Mouse (Mus musculus): ENCODE measurements around the gene Stab1.

GRCm38 (mm10) chr14:31213868-31214267 is 45.4 kb upstream of the Stab1 start:
- TF ChIP-seq GATA1 (IDR thresholded peaks at IDR 0.05; ENCODE audit: borderline replicate concordance, low read length) = no peak
- TF ChIP-seq FLI1 (IDR thresholded peaks at IDR 0.05; ENCODE audit: low read length) = no peak
